Mouse (Mus musculus) ovary, postnatal 10 days (tissue): ENCODE measurements around the gene Otof.

Experiments
- DNase-seq: peaks from one replicate; pipeline ENCODE4 v3.0.0; 2022; ENCODE audit warnings: low spot score

Otof gene

GRCm38 (mm10) chr5:30461821-30462220 is at the start of gene Otof:
TSS of gene Otof (minus strand) at chr5:30461932.
- no peak for DNase-seq

- no peak for DNase-seq
Observed at GRCm38 (mm10) chr5:30497299-30497698, 35.6 kb upstream of the Otof start.

- no peak for DNase-seq
Observed at GRCm38 (mm10) chr5:30496821-30497220, 35.1 kb upstream of the Otof start.

GRCm38 (mm10) chr5:30495288-30495687 is 33.6 kb upstream of the Otof start:
- DNase-seq = no peak

- DNase-seq = no peak
Observed at GRCm38 (mm10) chr5:30494606-30495005, 32.9 kb upstream of the Otof start.

GRCm38 (mm10) chr5:30493723-30494122 is 32.0 kb upstream of the Otof start:
- DNase-seq = no peak

- DNase-seq = no peak
Observed at GRCm38 (mm10) chr5:30490845-30491244, 29.1 kb upstream of the Otof start.

GRCm38 (mm10) chr5:30490215-30490614 is 28.5 kb upstream of the Otof start:
- no peak for DNase-seq

- no peak for DNase-seq
Observed at GRCm38 (mm10) chr5:30485136-30485535, 23.4 kb upstream of the Otof start.

- DNase-seq = no peak
Observed at GRCm38 (mm10) chr5:30484591-30484990, 22.9 kb upstream of the Otof start.

GRCm38 (mm10) chr5:30483533-30483932 is 21.8 kb upstream of the Otof start:
- no peak for DNase-seq

GRCm38 (mm10) chr5:30482319-30482718 is 20.6 kb upstream of the Otof start:
- peak; percentile 42 for DNase-seq

- DNase-seq = no peak
Observed at GRCm38 (mm10) chr5:30476534-30476933, 14.8 kb upstream of the Otof start.

- DNase-seq = no peak
Observed at GRCm38 (mm10) chr5:30472148-30472547, 10.4 kb upstream of the Otof start.

- DNase-seq = no peak
Observed at GRCm38 (mm10) chr5:30470454-30470853, 8.7 kb upstream of the Otof start.

- DNase-seq = no peak
Observed at GRCm38 (mm10) chr5:30466315-30466714, 4.6 kb upstream of the Otof start.

GRCm38 (mm10) chr5:30465861-30466260 is 4.1 kb upstream of the Otof start, which contains the start of gene 1700001C02Rik:
TSS of gene 1700001C02Rik (plus strand) at chr5:30466047.
- DNase-seq = no peak

GRCm38 (mm10) chr5:30460155-30460554 is 1.6 kb downstream of the Otof start:
- DNase-seq = no peak

- no peak for DNase-seq
Observed at GRCm38 (mm10) chr5:30456056-30456455, 5.7 kb downstream of the Otof start.

GRCm38 (mm10) chr5:30444327-30444895 is 17.3 kb downstream of the Otof start:
- no peak for DNase-seq

GRCm38 (mm10) chr5:30442196-30442595 is 19.5 kb downstream of the Otof start:
- DNase-seq = no peak

- no peak for DNase-seq
Observed at GRCm38 (mm10) chr5:30440308-30440906, 21.3 kb downstream of the Otof start.

GRCm38 (mm10) chr5:30438931-30439330 is 22.8 kb downstream of the Otof start:
- DNase-seq = no peak

GRCm38 (mm10) chr5:30427406-30427805 is 34.3 kb downstream of the Otof start:
- no peak for DNase-seq
